Mouse (Mus musculus) R1 (cell line): ENCODE measurements at regions not wholly inside any gene's neighbourhood (a gene's known extent, or its start where the extent isn't known, plus 50 kb on each side); places are given as distances from the start of the nearest gene placed in this dataset.
A peak's percentile ranks its signal among the peaks of the same experiment; 100 is the strongest.

Experiments
- DNase-seq: peaks from one replicate; pipeline ENCODE4 v3.0.0-alpha.2; 2018; ENCODE audit warnings: low read depth, low spot score

DNA sequence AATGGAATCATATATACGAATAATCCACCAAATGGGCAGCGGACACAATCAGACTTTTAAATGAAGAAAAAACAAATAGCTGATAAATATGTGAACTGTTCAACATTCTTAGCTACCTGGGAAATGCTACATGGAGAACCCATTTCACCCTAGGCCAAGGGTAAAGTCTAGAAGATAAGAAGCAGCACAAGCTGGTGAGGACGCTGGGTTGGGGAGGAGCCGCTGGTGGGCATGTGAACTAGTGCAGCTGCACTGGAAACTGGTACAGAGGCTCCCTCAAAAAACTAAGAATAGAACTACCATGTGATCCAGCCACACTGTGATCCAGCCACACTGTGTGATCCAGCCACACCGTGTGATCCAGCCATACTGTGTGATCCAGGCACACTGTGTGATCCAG, 198.8 kb upstream of the Bmper start:
- no peak for DNase-seq

GRCm38 (mm10) chr9:23025247-23025646, 197.6 kb upstream of the Bmper start:
- no peak for DNase-seq

- DNase-seq, result peak; percentile 86
Measured at GRCm38 (mm10) chr9:23027377-23028313, 195.2 kb upstream of the Bmper start.

DNA sequence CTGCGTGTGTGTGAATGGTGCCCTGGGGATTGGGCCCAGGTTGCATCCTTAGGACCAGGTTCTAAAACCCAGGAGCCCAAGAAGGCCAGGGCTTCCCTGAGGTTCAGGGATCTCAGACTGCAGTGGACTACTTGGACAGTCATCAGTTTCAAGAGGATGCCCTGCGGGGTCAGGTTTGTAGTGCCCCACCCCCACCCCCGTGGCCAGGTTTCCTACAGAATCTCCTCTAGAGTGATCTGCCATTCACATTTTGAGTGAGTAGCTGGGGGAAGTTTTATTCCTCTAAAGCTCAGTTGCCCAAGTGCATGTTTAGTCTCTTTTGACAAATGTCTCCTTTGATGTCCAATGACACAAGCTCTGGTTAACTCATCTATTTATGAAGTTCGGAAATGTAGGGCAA, 193.5 kb upstream of the Bmper start:
- no peak for DNase-seq

- DNase-seq, result no peak
Measured at GRCm38 (mm10) chr9:23030138-23030537, 192.7 kb upstream of the Bmper start.

DNA sequence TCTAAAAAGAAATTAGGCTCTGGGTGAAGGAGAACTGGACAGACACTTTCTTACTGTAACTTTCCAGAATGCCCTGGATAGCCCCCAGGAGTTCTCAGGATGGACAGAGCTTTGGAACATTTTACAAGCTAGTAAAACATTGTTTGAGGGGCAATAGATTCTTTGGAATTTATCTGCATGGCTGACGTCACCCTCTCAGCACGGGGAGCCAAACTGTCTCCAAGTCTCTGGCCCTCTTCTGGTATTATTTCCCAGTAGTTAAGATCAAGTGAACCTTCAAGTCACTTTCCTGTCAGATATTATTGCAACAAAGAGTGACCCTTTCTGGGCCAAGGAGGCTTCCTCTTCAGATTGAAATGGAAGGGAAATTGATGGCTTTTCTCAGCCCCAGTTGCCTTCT, 192.3 kb upstream of the Bmper start:
- DNase-seq, result no peak

GRCm38 (mm10) chr9:23031916-23032315, 191.0 kb upstream of the Bmper start:
- no peak for DNase-seq

DNA sequence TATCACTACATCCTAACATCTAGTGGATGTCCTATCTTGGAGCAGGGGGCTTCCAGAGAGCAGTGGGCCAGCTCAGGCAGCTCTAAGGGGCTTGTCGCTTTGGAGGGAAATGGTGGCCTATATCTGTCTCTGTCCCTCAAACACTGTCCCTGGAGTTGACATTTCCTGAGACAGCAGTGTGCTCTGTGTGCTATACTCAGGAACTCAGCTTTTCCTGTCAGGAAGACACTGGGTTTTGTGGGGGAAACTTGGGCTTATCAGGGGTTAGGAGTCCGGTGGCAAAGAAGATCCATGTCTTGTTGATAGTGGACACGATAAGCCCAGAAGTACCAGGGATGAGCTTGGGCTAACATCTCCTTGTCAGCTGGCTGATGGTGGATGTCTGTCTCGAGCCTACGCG, 187.6 kb upstream of the Bmper start:
- DNase-seq, result no peak

GRCm38 (mm10) chr9:23035901-23036610, 186.8 kb upstream of the Bmper start:
- DNase-seq, result peak; percentile 39

- DNase-seq, result no peak
Measured at GRCm38 (mm10) chr9:23037513-23037914, 185.4 kb upstream of the Bmper start.

GRCm38 (mm10) chr9:23039588-23039987, 183.3 kb upstream of the Bmper start:
- no peak for DNase-seq

DNA sequence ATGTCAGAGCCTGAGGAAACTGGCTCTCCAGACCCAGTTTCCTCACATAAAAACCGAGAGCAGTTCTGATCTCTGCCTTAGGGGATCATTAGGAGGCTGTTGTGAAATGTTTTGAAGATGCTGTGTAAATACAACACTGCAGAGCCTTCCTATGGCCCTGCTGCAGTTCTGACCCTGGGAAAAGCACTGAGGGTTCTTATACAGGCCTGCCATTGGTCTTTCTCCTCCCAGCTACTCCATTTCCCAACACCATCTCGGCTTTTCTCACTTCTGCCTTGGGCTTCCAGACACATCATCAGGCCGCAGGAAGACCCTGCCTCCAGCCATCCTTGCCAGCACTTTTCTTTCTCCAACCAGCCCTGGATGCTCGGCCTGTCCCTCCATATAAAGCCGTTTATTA, 181.9 kb upstream of the Bmper start:
- no peak for DNase-seq

DNA sequence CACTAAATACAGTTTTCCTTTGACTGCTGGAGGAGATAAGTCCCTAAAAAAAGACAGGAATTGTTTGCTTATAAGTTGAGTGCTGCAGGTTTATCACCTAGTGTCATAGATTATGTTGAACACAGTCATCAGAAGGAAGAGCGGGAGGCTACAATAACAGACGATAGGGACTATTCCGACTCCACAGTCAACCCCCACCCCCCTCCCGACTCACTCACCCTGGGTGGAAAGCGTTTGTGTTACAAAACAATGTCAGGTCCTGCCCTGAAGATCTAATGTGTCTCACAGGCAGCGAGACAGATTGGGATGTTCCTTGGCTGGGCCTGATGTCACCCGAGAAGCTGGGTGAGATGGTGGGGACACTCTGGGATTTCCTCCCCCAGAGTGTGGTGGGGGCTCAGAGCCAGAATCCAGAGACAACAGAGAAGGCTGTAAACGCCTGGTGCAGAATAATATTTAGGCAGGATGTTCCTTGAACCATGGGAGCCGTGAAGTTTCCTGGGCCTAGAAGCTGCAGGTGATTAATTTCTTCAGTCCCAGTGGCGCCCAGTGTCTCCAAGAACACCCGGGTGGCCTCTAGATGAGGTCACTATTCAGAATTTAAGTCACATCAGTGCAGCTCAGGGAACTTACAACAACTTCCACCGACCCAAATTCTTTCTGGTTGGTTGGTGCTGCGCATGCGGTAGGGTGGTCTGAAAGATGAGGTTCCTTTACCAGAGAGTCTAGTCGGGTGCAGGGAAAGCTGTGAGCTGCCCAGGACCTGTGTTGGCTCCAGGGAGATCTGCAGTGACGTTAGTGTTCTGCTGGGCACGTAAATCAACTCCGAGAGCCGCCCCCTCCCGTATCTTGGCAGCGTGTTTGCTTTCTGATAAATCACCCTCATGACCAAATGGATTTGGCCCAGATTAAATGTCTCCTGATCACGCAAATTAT, 181.1 kb upstream of the Bmper start:
- DNase-seq, result no peak

DNA sequence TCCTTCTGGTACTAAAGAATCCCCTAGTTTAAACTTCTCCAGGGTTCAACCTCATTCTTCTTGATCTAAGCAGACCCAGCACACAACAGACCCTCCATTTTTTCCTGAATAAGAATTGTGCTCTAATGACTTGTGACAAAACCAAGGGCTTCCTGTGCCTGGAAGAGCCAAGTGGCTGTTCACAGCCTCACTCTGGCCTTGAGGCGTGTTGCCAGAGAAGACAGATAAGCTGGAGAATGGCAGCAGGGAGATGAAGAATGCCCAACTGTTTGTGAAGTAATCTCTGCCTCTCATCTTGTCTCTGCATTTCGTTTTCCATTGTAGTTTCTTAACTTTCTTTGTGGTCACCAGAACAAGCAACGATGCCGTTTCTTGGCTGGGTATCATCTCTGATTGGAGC, 179.9 kb upstream of the Bmper start:
- no peak for DNase-seq

DNA sequence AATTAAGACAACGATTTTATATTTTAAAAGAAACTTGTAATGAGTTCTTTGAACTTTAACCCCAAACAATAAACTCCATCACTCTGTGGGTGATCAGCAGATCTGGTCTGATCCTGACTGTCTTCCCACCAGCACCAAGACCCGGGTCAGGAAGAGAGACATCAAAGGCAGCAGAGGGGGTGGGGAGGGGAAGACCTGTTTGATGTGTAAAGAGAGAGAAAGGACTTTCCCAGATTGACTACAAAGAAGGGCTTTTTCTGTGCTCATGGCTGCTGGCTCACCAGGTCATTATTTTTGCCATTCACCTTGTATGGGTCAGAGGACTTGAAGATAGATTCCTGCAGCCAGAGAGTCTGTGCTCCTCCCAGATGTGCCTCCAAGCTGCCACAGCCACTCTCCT, 177.4 kb upstream of the Bmper start:
- DNase-seq, result peak; percentile 5

- no peak for DNase-seq
Measured at GRCm38 (mm10) chr9:23050751-23051150, 172.1 kb upstream of the Bmper start.

DNA sequence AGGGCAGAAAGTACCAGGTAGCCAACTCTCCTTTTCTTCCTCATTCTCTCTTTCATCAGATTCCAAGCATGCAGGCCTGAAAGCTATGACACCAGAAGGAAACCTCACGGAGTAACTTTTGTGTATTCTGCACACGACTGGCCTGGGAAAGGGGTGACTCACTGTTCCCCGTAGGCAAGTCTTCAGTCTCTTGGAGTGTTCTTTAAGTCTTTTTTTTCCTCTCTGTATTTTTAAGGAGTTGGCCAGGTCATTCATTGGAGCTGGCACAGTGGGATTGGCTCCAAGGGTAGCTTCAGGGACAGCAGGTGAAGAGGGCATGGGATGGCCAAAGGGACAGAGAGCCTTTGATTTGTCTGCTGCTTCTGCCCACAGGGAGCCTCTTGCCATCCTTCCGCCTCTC, 163.3 kb upstream of the Bmper start:
- no peak for DNase-seq

DNA sequence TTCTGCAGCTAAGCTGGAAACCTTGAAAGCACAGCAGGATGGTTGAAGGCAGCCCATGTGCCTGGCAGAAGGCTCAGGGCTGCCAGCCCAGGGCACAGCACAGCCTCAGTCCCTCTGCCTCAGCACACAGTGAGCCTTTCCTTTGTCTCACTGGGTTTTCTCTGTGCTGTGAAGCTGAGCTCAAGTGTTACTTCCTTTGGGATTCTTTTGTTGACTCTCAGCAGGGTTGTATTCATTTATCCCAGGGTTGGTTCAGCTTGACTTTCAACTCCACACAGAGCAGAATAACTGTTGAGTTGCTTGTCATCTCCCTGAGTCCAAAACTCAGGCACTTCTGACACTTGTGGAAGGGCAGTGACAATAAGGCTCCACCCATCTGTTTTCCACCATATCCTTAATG, 162.3 kb upstream of the Bmper start:
- DNase-seq, result peak; percentile 53

- DNase-seq, result no peak
Measured at GRCm38 (mm10) chr9:23061179-23061929, 161.5 kb upstream of the Bmper start.

DNA sequence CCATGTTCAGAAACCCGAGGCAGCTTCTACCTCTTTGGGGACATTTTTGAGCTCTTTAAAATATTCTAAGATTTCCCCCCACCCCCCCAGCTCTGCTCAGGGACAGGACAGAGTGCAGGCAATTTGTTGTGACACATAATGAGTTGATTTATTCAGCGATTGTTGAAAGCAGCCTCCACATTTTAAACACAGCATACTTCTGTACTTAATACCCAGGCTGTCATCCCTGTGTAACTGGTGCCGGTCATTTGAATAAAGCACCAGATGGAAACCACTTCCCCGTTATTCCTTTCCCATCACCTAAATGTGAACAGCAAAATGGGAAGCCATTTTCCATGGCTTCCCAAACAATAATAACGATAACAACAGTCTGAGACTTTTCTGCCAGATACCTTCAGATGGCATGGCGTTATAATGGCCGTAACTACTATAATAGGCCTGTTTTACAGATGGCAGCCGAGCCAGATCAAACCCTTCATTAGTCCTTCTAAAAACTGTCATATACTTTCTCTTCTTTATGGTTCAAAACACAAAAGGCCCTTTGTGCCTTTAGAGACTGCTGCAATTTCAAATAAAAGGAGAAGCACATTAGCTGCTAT, 160.7 kb upstream of the Bmper start:
- no peak for DNase-seq
